Mouse (Mus musculus) liver, postnatal 0 days (tissue): ENCODE results near the gene Boc. TPM values are rescaled to one million over a fixed set of nuclear protein-coding genes. Genes with fewer than 3 reads are reported as not detected.

Experiments used
- ATAC-seq: fragments of 200-750 bp; cut with Nextera tagmentation; 2 replicates; pipeline ENCODE4 v1.8.0; 2017; ENCODE audit warnings: mild to moderate bottlenecking, moderate library complexity
- DNase-seq: peaks from one replicate; pipeline ENCODE4 v3.0.0-alpha.2; 2016
- H3K27ac ChIP-seq: fragments of 300-500 bp; sonication (generic); 2 replicates; pipeline ENCODE4 v1.5.1; 2014; ENCODE audit warnings: antibody characterized with exemption, moderate library complexity, mild to moderate bottlenecking, low read depth
- H3K27me3 ChIP-seq: fragments of 300-500 bp; sonication (generic); 2 replicates; pipeline ENCODE4 v1.6.1; 2014; ENCODE audit warnings: low read length, control low read depth, mixed read lengths; ENCODE audit not compliant: insufficient read depth
- H3K36me3 ChIP-seq: fragments of 300-500 bp; sonication (generic); replicated peaks from 2 replicates; pipeline ENCODE4 v1.6.1; 2014; ENCODE audit warnings: mild to moderate bottlenecking, control low read depth, low read length, moderate library complexity, mixed read lengths; ENCODE audit not compliant: insufficient read depth
- H3K4me1 ChIP-seq: fragments of 300-500 bp; sonication (generic); 2 replicates; pipeline ENCODE4 v1.6.1; 2014; ENCODE audit warnings: antibody characterized with exemption, mild to moderate bottlenecking, control low read depth; ENCODE audit not compliant: insufficient read depth
- H3K4me2 ChIP-seq: fragments of 300-500 bp; sonication (generic); 2 replicates; pipeline ENCODE4 v1.6.1; 2014; ENCODE audit warnings: low read depth, mild to moderate bottlenecking, low read length, moderate library complexity, mixed read lengths
- H3K4me3 ChIP-seq: fragments of 300-500 bp; sonication (generic); 2 replicates; pipeline ENCODE4 v1.5.1; 2014; ENCODE audit warnings: low read depth, low read length
- H3K9ac ChIP-seq: fragments of 300-500 bp; sonication (generic); replicated peaks from 2 replicates; pipeline ENCODE4 v1.6.1; 2014; ENCODE audit warnings: mild to moderate bottlenecking, moderate library complexity
- H3K9me3 ChIP-seq: fragments of 300-500 bp; sonication (generic); 2 replicates; pipeline ENCODE4 v1.6.1; 2016; ENCODE audit warnings: mild to moderate bottlenecking, control low read depth, low read length, mixed read lengths
- CTCF ChIP-seq: sonication (generic); IDR thresholded peaks from 2 replicates; pipeline ENCODE4 v1.5.1; 2016; ENCODE audit warnings: antibody characterized with exemption, low read depth
- EP300 ChIP-seq: IDR thresholded peaks from 2 replicates; pipeline ENCODE4 v1.6.1; 2016; ENCODE audit warnings: antibody characterized with exemption, low read depth, mild to moderate bottlenecking
- WGBS: fragments of 180-500 bp; shearing (Covaris S2); extraction: QIAGEN DNeasy Blood & Tissue Kit; methylation state at CpG from one replicate; pipeline ENCODE4 v1.1.7; 2014; ENCODE audit not compliant: insufficient replicate concordance; 5-methylcytosine and 5-hydroxymethylcytosine counted together
- polyA plus RNA-seq: library from polyadenylated mRNA; unstranded; fragments of >200 nt; fragmentation: Nextera tagmentation; extraction: Ambion mirVana; gene quantifications from 2 replicates; pipeline ENCODE4 v1.2.1, GENCODE M21; 2015

The Boc gene
- polyA plus RNA-seq, 1 experiment from 2014 or later: 0.14 TPM

- TF ChIP-seq CTCF: no peak
- ATAC-seq (no peak), DNase-seq (no peak)
- no peak overlapping the region for H3K27ac ChIP-seq
- WGBS: 65% methylated on average over 7 of the region's 7 CpGs
- H3K9ac ChIP-seq: no peak overlapping the region
- H3K9me3 ChIP-seq: no peaks in the 10 kb centered on the region
- H3K4me3 ChIP-seq: no peak overlapping the region
- no peak overlapping the region for H3K4me2 ChIP-seq
- H3K36me3 ChIP-seq: no peaks in the 10 kb centered on the region
- H3K27me3 ChIP-seq: no peaks in the 10 kb centered on the region
- H3K4me1 ChIP-seq: no peaks in the 10 kb centered on the region
Observed at GRCm38 (mm10) chr16:44509458-44510344, 49.0 kb downstream of the Boc start.

DNA sequence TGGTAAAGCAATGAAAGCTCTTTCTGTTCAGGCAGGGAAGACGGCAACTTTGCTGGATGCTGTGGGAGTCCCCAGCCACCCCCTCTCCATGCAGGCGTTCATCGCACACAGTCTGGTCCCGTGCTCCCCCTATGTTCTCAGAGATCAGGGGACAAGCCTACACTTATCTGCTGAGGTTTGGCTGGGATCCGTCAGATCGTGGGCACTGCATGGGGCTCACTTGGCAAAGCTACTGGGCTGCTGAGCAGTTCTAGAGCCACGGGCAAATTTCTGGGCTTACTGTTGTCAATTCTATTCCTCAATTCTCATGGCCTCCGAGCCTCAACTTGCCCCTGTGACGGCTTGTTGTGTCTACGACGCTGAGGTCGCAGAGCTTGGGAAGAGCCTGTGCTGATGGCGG is 49.9 kb downstream of the Boc start:
- Histone ChIP-seq H3K36me3 (no peaks in the 10 kb centered on the region), H3K27ac (no peak overlapping the region), H3K4me3 (no peak overlapping the region), H3K4me1 (no peaks in the 10 kb centered on the region), H3K4me2 (no peak overlapping the region), H3K27me3 (no peaks in the 10 kb centered on the region), H3K9me3 (no peaks in the 10 kb centered on the region), H3K9ac (no peak overlapping the region)
- 80% methylated on average over 13 of the region's 13 CpGs for WGBS
- TF ChIP-seq CTCF (no peak), EP300 (no peak)
- no peak for DNase-seq
- ATAC-seq: no peak

- no peak overlapping the region for H3K4me3 ChIP-seq
- no peaks in the 10 kb centered on the region for H3K9me3 ChIP-seq
- no peak overlapping the region for H3K27ac ChIP-seq
- H3K36me3 ChIP-seq: no peaks in the 10 kb centered on the region
- TF ChIP-seq CTCF (no peak), EP300 (no peak)
- no peak for DNase-seq
- H3K9ac ChIP-seq: no peak overlapping the region
- WGBS: 41% methylated on average over 5 of the region's 5 CpGs
- H3K4me1 ChIP-seq: no peaks in the 10 kb centered on the region
- no peak for ATAC-seq
- no peak overlapping the region for H3K4me2 ChIP-seq
- no peaks in the 10 kb centered on the region for H3K27me3 ChIP-seq
Observed at GRCm38 (mm10) chr16:44508025-44508424, 50.7 kb downstream of the Boc start.

DNA sequence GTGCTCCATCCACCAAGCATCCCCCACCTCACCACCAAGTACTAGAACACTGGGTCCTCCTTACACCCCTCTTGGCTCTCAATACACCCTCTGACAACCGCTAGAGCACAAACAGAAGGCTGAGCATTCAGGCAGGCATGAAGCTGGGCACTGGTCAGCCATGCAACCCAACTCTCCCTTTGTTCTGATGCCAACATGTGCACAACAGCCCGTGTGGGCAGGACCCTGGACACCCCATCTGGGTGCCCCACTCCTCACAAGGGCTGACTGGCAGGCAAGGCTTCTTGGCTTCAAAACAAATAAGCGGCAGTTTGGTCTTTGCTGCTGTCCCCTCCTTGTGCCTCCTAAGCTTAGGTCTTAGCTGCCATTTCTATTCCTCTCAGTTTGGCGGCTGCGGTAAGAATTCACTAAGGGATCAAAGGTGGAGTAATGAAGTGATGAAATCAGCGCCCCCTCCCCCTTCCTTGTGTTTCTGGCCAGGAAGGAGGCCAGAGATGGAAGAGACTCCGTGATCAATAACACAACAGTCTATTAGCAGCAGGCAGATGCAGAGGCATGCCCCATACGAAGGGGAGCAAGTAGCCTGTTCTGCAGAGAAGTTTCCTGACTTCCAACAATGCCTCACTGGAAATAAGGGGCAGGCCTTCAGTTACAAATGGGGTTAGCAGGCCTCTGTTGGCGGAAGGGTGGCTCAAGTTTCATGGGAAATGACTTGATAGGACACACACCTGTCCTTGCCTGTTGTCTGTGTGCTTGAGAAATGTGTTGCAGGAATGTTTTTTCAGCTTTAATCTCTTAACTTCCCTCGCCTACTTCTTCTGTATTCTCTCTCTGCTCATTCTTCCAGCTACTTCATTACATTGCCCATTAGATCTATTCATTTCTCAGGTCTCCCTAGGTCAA is 51.4 kb downstream of the Boc start:
- no peaks in the 10 kb centered on the region for H3K4me1 ChIP-seq
- DNase-seq (no peak), ATAC-seq (no peak)
- WGBS: 70% methylated on average over 10 of the region's 10 CpGs
- no peak overlapping the region for H3K27ac ChIP-seq
- TF ChIP-seq CTCF: no peak
- no peak for TF ChIP-seq EP300
- no peak overlapping the region for H3K4me3 ChIP-seq
- no peak overlapping the region for H3K4me2 ChIP-seq
- H3K27me3 ChIP-seq: no peaks in the 10 kb centered on the region
- H3K9me3 ChIP-seq: no peaks in the 10 kb centered on the region
- no peaks in the 10 kb centered on the region for H3K36me3 ChIP-seq
- no peak overlapping the region for H3K9ac ChIP-seq

GRCm38 (mm10) chr16:44505243-44505642 is 53.5 kb downstream of the Boc start:
- no peak for ATAC-seq
- 93% methylated on average over 1 of the region's 1 CpGs for WGBS
- no peak for DNase-seq

DNA sequence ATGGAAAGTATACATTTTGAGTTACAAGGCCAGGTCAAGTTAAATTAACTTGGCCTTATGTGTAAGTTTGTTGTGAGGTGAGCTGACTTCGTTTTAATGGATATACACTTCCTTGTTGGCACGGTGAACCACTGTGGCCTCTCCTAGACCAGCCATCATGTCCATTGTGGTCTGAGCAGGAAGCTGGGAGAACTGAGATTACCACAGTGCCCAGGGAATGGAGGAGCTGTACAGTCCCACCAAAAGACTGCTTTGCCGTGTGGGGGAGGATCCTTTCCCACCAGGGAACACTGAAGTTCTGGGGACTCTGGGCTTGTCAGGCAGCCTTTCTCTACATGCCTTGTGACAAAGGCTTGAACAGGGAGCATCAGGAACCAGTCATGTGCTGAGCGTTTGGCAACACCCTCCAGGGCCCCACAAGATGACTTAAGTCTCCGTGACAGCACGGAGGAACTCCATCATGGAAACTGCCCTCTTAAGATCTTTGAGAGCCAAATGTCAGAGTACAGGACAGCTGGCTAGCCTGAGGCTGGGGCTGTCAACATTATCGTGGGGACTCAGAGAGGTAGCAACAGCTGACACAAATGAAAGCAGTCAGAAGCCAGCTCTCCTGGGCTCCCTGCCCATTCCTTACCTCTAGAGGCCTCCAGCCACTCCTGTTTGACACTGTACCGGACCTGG is 55.7 kb downstream of the Boc start:
- DNase-seq (no peak), ATAC-seq (peak; percentile 19; the same call in 1 of the 2 replicates)
- H3K36me3 ChIP-seq: no peaks in the 10 kb centered on the region
- no peak overlapping the region for H3K4me2 ChIP-seq
- TF ChIP-seq EP300 (no peak), CTCF (no peak)
- H3K9me3 ChIP-seq: no peaks in the 10 kb centered on the region
- no peak overlapping the region for H3K27ac ChIP-seq
- no peaks in the 10 kb centered on the region for H3K27me3 ChIP-seq
- H3K4me3 ChIP-seq: no peak overlapping the region
- no peaks in the 10 kb centered on the region for H3K4me1 ChIP-seq
- no peak overlapping the region for H3K9ac ChIP-seq
- WGBS: 36% methylated on average over 8 of the region's 8 CpGs

More at GRCm38 (mm10) chr16:44505243-44505642, 53.5 kb downstream of the Boc start:
- TF ChIP-seq CTCF (no peak), EP300 (no peak)
- Histone ChIP-seq H3K9me3 (no peaks in the 10 kb centered on the region), H3K4me1 (no peaks in the 10 kb centered on the region), H3K27ac (no peak overlapping the region), H3K27me3 (no peaks in the 10 kb centered on the region), H3K36me3 (no peaks in the 10 kb centered on the region), H3K9ac (no peak overlapping the region), H3K4me3 (no peak overlapping the region), H3K4me2 (no peak overlapping the region)
